11 mouse cellular contexts compared by ENCODE assay signal in the genomic region with DNA sequence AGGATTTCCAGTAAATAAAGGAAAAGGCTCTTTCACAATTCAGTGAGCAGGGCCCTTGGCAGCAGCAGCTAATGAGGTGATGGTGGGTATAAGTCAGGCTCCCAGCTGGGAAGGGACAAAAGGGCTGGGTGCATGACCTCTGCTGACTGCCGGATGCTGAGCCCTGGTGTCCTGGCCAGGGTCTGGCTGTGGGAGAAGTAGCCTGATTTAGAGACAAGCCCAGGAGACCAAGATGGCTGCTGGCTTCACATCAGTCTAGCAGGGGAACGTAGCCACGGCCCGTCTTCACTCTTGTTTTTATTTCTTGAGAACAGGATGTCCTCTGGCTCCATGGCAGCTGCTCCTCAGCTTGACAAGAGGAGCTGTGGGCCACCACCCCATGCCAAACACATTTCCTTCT. TPM values are rescaled to one million over a fixed set of nuclear protein-coding genes. Genes with fewer than 3 reads are reported as not detected.
DNase-seq lines count a peak whose midpoint lies in the region; ATAC-seq and TF ChIP-seq lines count a peak whose summit lies in the region.
"Had no signal": no experiment of that assay in that cellular context is flagged by ENCODE, and none has a peak within 500 bp of the region (broad histone marks: within the 10 kb centered on the region; RNA-seq: fewer than 3 reads in every experiment).

No protein-coding gene starts in this region.

- no peak overlapping the region for H3K4me2 ChIP-seq in kidney, embryonic 16.5 days (replicated peaks; ENCODE audit: low read depth, low read length)
- H3K4me2 ChIP-seq: embryonic facial prominence, embryonic 12.5 days; hindbrain, embryonic 13.5 days had no signal

- TF ChIP-seq CTCF in gastrocnemius, adult 2 months (IDR thresholded peaks at IDR 0.05), result no peak
- TF ChIP-seq CTCF in layer of hippocampus, adult 2 months (conservative IDR thresholded peaks at IDR 0.05), result no peak

- no peak overlapping the region for H3K9ac ChIP-seq in kidney, embryonic 16.5 days (replicated peaks; ENCODE audit: low read length)
- H3K9ac ChIP-seq: embryonic facial prominence, embryonic 12.5 days; hindbrain, embryonic 13.5 days had no signal

- peak; percentile 65 for DNase-seq in gastrocnemius, adult 2 months
- no peak for DNase-seq in gastrocnemius, postnatal 10 days
- peak; percentile 17 for DNase-seq in embryonic facial prominence, embryonic 10.5 days (ENCODE audit: low spot score)
- peak; percentile 87 for DNase-seq in lung, postnatal 36 days
- DNase-seq in left cerebral cortex, postnatal 10 days (ENCODE audit: extremely low spot score in 1 of 2, low spot score in 2 of 2), result no peak
- no peak for DNase-seq in right cerebral cortex, postnatal 36 days (ENCODE audit: low spot score in 2 of 2)
- DNase-seq in layer of hippocampus, adult 2 months (ENCODE audit: low spot score in 2 of 2), result no peak

- peak overlapping the region; percentile 67 for H3K27ac ChIP-seq in gastrocnemius, adult 2 months
- no peak overlapping the region for H3K27ac ChIP-seq in embryonic facial prominence, embryonic 10.5 days (replicated peaks)
- peak overlapping the region; percentile 75 for H3K27ac ChIP-seq in kidney, embryonic 16.5 days (ENCODE audit: low read length)
- no peak overlapping the region for H3K27ac ChIP-seq in layer of hippocampus, adult 2 months
- H3K27ac ChIP-seq: embryonic facial prominence, embryonic 12.5 days; hindbrain, embryonic 13.5 days had no signal

- H3K4me3 ChIP-seq in gastrocnemius, adult 2 months, result no peak overlapping the region
- H3K4me3 ChIP-seq in embryonic facial prominence, embryonic 10.5 days, result no peak overlapping the region
- no peak overlapping the region for H3K4me3 ChIP-seq in kidney, embryonic 16.5 days (ENCODE audit: low read length)
- H3K4me3 ChIP-seq in layer of hippocampus, adult 2 months, result no peak overlapping the region
- H3K4me3 ChIP-seq: embryonic facial prominence, embryonic 12.5 days; hindbrain, embryonic 13.5 days had no signal

- no peak for ATAC-seq in kidney, embryonic 16.5 days (ENCODE audit: low FRiP score, low TSS enrichment)

- H3K4me1 ChIP-seq in embryonic facial prominence, embryonic 10.5 days, result peaks cover 45% of the 10 kb centered on the region
- peaks cover 41% of the 10 kb centered on the region for H3K4me1 ChIP-seq in kidney, embryonic 16.5 days (ENCODE audit: insufficient read depth, low read length)

- no peaks in the 10 kb centered on the region; the same call in 1 of the 2 replicates for H3K36me3 ChIP-seq in embryonic facial prominence, embryonic 10.5 days (replicated peaks)
- H3K36me3 ChIP-seq in kidney, embryonic 16.5 days (ENCODE audit: insufficient read depth, low read length), result no peaks in the 10 kb centered on the region
- H3K36me3 ChIP-seq: embryonic facial prominence, embryonic 12.5 days; hindbrain, embryonic 13.5 days had no signal

- 57% methylated on average over 4 of the region's 4 CpGs for WGBS in embryonic facial prominence, embryonic 10.5 days
- 47% methylated on average over 4 of the region's 4 CpGs for WGBS in kidney, embryonic 16.5 days

- intact Hi-C loops in gastrocnemius, adult 2 months (cut with DNase I), result loop anchor here (10.0 kb wide), 1 partner anchor 218 kb away; no protein-coding TSS in a partner anchor
- intact Hi-C loops in left cerebral cortex, postnatal 10 days (cut with DNase I), result loop anchor here (5.0 kb wide), 3 partner anchors 126 to 326 kb away; no protein-coding TSS in a partner anchor

- peaks cover 68% of the 10 kb centered on the region for H3K27me3 ChIP-seq in embryonic facial prominence, embryonic 10.5 days (replicated peaks; ENCODE audit: low read depth, poor library complexity, severe bottlenecking)
- 0 out of 2 replicates have a peak, but pooled peaks cover 5% of the 10 kb centered on the region for H3K27me3 ChIP-seq in kidney, embryonic 16.5 days (ENCODE audit: insufficient read depth, low read length)

- H3K9me3 ChIP-seq in embryonic facial prominence, embryonic 10.5 days, result no peaks in the 10 kb centered on the region
- no peaks in the 10 kb centered on the region for H3K9me3 ChIP-seq in kidney, embryonic 16.5 days (ENCODE audit: low read length)
- H3K9me3 ChIP-seq: embryonic facial prominence, embryonic 12.5 days; hindbrain, embryonic 13.5 days had no signal

RNA-seq across cellular contexts. Expression of a gene that starts 3.6 kb away (rescaled TPM):
- total RNA-seq in gastrocnemius, adult 2 months (2021), result not detected
- total RNA-seq in gastrocnemius, postnatal 10 days (2021), result not detected
- not detected in 2 replicates for polyA plus RNA-seq in embryonic facial prominence, embryonic 10.5 days (2016; fragmentation: Nextera tagmentation; extraction: Ambion mirVana)
- not detected in 2 replicates for polyA plus RNA-seq in kidney, embryonic 16.5 days (2015; fragmentation: Nextera tagmentation; extraction: Ambion mirVana)
- total RNA-seq in left cerebral cortex, postnatal 10 days (2021), result not detected
- not detected for total RNA-seq in layer of hippocampus, adult 2 months (2021)
- total RNA-seq: megakaryocyte progenitor cell, adult 5-6 weeks had no signal
- polyA plus RNA-seq: embryonic facial prominence, embryonic 12.5 days; hindbrain, embryonic 13.5 days had no signal

RNA-seq across cellular contexts. Expression of a gene that starts 14.2 kb away (rescaled TPM):
- 1 to 10 TPM; 1.7 to 3.6 TPM for total RNA-seq in gastrocnemius, adult 2 months (2021)
- 10 to 100 TPM; 11.0 to 14.3 TPM for total RNA-seq in gastrocnemius, postnatal 10 days (2021)
- 9.9 and 10.9 TPM in 2 replicates for polyA plus RNA-seq in embryonic facial prominence, embryonic 10.5 days (2016; fragmentation: Nextera tagmentation; extraction: Ambion mirVana)
- polyA plus RNA-seq in kidney, embryonic 16.5 days (2015; fragmentation: Nextera tagmentation; extraction: Ambion mirVana), result 10.3 TPM in 2 replicates
- total RNA-seq in left cerebral cortex, postnatal 10 days (2021), result 1 to 10 TPM; 2.9 to 3.7 TPM
- total RNA-seq in layer of hippocampus, adult 2 months (2021), result 1 to 10 TPM; 1.5 to 1.6 TPM
- total RNA-seq: megakaryocyte progenitor cell, adult 5-6 weeks had no signal

RNA-seq across cellular contexts. Expression of a gene that starts 39.7 kb away (rescaled TPM):
- 1 to 10 TPM in 1 of 2 experiments, under 1 TPM in 1; 0.87 to 1.8 TPM for total RNA-seq in gastrocnemius, adult 2 months (2021)
- 1 to 10 TPM; 3.0 to 4.4 TPM for total RNA-seq in gastrocnemius, postnatal 10 days (2021)
- polyA plus RNA-seq in embryonic facial prominence, embryonic 10.5 days (2016; fragmentation: Nextera tagmentation; extraction: Ambion mirVana), result 1.0 and 1.4 TPM in 2 replicates
- 0.24 and 1.7 TPM in 2 replicates for polyA plus RNA-seq in kidney, embryonic 16.5 days (2015; fragmentation: Nextera tagmentation; extraction: Ambion mirVana)
- total RNA-seq in left cerebral cortex, postnatal 10 days (2021), result under 1 TPM; 0.49 to 0.58 TPM
- under 1 TPM; 0.13 to 0.22 TPM for total RNA-seq in layer of hippocampus, adult 2 months (2021)
- total RNA-seq: megakaryocyte progenitor cell, adult 5-6 weeks had no signal

Comparison
In these comparisons a context has a peak if more than half of its experiments do, and no peak if none do; other contexts are left out.
1. DNase-seq: peak in gastrocnemius, adult 2 months (single experiment), embryonic facial prominence, embryonic 10.5 days (single experiment) and lung, postnatal 36 days (single experiment); none in gastrocnemius, postnatal 10 days (single experiment), left cerebral cortex, postnatal 10 days (0 of 2), right cerebral cortex, postnatal 36 days (0 of 2) and layer of hippocampus, adult 2 months (0 of 2).
2. H3K27ac ChIP-seq: peak in gastrocnemius, adult 2 months (single experiment) and kidney, embryonic 16.5 days (single experiment); none in embryonic facial prominence, embryonic 10.5 days (single experiment) and layer of hippocampus, adult 2 months (single experiment).